11 mouse cellular contexts compared by ENCODE assay signal in the genomic region with DNA sequence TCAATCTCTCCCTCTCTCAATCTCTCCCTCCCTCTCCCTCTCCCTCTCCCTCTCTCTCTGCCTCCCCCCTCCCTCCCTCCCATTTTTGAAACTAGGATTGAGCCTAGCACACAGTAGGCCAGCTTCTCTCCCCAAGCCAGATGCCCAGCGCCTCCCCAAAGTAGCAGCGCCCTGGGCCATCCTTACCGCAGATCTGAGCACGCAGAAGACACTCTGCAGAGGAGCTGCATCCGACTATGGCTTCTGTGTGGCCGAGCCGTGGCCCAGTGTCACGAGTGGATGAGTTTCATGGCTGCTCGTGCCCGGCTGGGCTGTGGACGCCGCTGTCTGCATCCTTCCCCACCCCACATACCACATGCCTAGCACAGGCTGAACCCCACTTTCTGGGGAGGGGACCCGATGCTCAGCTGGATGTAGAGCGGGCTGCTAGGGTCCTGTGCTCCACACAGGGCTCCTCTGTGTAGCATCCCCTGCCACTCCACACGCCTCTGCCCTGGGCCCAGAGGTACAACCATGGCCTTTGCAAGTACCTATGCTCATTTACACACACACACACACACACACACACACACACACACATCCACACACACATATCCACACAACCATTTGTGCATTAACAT. TPM values are rescaled to one million over a fixed set of nuclear protein-coding genes. Genes with fewer than 3 reads are reported as not detected.
A peak's percentile ranks its signal among the peaks of the same experiment; 100 is the strongest.
DNase-seq lines count a peak whose midpoint lies in the region; ATAC-seq and TF ChIP-seq lines count a peak whose summit lies in the region.
"Had no signal": no experiment of that assay in that cellular context is flagged by ENCODE, and none has a peak within 500 bp of the region (broad histone marks: within the 10 kb centered on the region; RNA-seq: fewer than 3 reads in every experiment).

No protein-coding gene starts in this region.

- no peaks in the 10 kb centered on the region for H3K4me1 ChIP-seq in kidney, postnatal 0 days (replicated peaks; ENCODE audit: insufficient read depth, low read length)
- no peaks in the 10 kb centered on the region for H3K4me1 ChIP-seq in kidney, adult 2 months (ENCODE audit: control insufficient read depth, insufficient read depth, low read length)
- no peaks in the 10 kb centered on the region for H3K4me1 ChIP-seq in forebrain, postnatal 0 days (ENCODE audit: insufficient read depth)
- H3K4me1 ChIP-seq in hindbrain, embryonic 14.5 days (replicated peaks; ENCODE audit: control insufficient read depth, insufficient read depth, low read length) = no peaks in the 10 kb centered on the region
- H3K4me1 ChIP-seq in midbrain, embryonic 15.5 days = no peaks in the 10 kb centered on the region

- no peaks in the 10 kb centered on the region for H3K9me3 ChIP-seq in kidney, postnatal 0 days (replicated peaks; ENCODE audit: low read length)
- H3K9me3 ChIP-seq in forebrain, postnatal 0 days (ENCODE audit: low read length) = no peaks in the 10 kb centered on the region
- H3K9me3 ChIP-seq in hindbrain, embryonic 14.5 days (ENCODE audit: control insufficient read depth, low read length) = no peaks in the 10 kb centered on the region
- no peaks in the 10 kb centered on the region; the same call in none of the 2 replicates for H3K9me3 ChIP-seq in midbrain, embryonic 15.5 days

- no peak for TF ChIP-seq POLR2A in kidney, adult 2 months (IDR thresholded peaks at IDR 0.05; ENCODE audit: low read depth, low read length)

- no peak for DNase-seq in kidney, postnatal 0 days (ENCODE audit: low spot score)
- DNase-seq in kidney, adult 2 months = no peak
- no peak for DNase-seq in forebrain, postnatal 0 days
- no peak for DNase-seq in hindbrain, embryonic 14.5 days (ENCODE audit: low spot score)
- no peak for DNase-seq in left cerebral cortex, postnatal 14 days (ENCODE audit: low spot score in 2 of 2)
- no peak for DNase-seq in urinary bladder, adult 2 months (ENCODE audit: low spot score)

- peak; percentile 10; the same call in 1 of the 2 replicates for ATAC-seq in kidney, postnatal 0 days (replicated peaks; ENCODE audit: low FRiP score, low read depth)
- peak; percentile 27 for ATAC-seq in forebrain, postnatal 0 days
- ATAC-seq in hindbrain, embryonic 14.5 days (ENCODE audit: low FRiP score) = peak; percentile 52
- peak; percentile 56; the same call in 1 of the 2 replicates for ATAC-seq in midbrain, embryonic 15.5 days (replicated peaks)

- H3K4me3 ChIP-seq in kidney, postnatal 0 days (replicated peaks; ENCODE audit: low read depth, low read length) = no peak overlapping the region
- no peak overlapping the region for H3K4me3 ChIP-seq in kidney, adult 2 months (ENCODE audit: insufficient read depth, low read depth, low read length)
- H3K4me3 ChIP-seq in forebrain, postnatal 0 days (ENCODE audit: low read depth, low read length) = no peak overlapping the region
- no peak overlapping the region; the same call in 1 of the 2 replicates for H3K4me3 ChIP-seq in hindbrain, embryonic 14.5 days (replicated peaks; ENCODE audit: low read length)
- no peak overlapping the region for H3K4me3 ChIP-seq in midbrain, embryonic 15.5 days

- H3K27ac ChIP-seq in kidney, postnatal 0 days = no peak overlapping the region
- no peak overlapping the region for H3K27ac ChIP-seq in kidney, adult 2 months (ENCODE audit: insufficient read depth, low read depth, low read length)
- H3K27ac ChIP-seq in forebrain, postnatal 0 days (ENCODE audit: low read depth, low read length) = no peak overlapping the region
- H3K27ac ChIP-seq in hindbrain, embryonic 14.5 days = no peak overlapping the region
- H3K27ac ChIP-seq in midbrain, embryonic 15.5 days = no peak overlapping the region
- H3K27ac ChIP-seq: left cerebral cortex, adult 2 months had no signal

- H3K4me2 ChIP-seq in kidney, postnatal 0 days (ENCODE audit: low read length) = no peak overlapping the region
- no peak overlapping the region for H3K4me2 ChIP-seq in forebrain, postnatal 0 days (ENCODE audit: low read depth)
- H3K4me2 ChIP-seq in hindbrain, embryonic 14.5 days (replicated peaks) = no peak overlapping the region
- no peak overlapping the region for H3K4me2 ChIP-seq in midbrain, embryonic 15.5 days

- H3K27me3 ChIP-seq in kidney, postnatal 0 days (ENCODE audit: insufficient read depth, low read length) = no peaks in the 10 kb centered on the region
- H3K27me3 ChIP-seq in kidney, adult 2 months (replicated peaks; ENCODE audit: control insufficient read depth, insufficient read depth, low read length) = no peaks in the 10 kb centered on the region
- H3K27me3 ChIP-seq in forebrain, postnatal 0 days (ENCODE audit: insufficient read depth, low read length) = no peaks in the 10 kb centered on the region
- H3K27me3 ChIP-seq in hindbrain, embryonic 14.5 days (ENCODE audit: control insufficient read depth, insufficient read depth, low read length) = no peaks in the 10 kb centered on the region
- no peaks in the 10 kb centered on the region for H3K27me3 ChIP-seq in midbrain, embryonic 15.5 days (replicated peaks)

- no peak for TF ChIP-seq CTCF in kidney, postnatal 0 days (IDR thresholded peaks at IDR 0.05; ENCODE audit: low read depth)
- no peak for TF ChIP-seq CTCF in kidney, adult 2 months (conservative IDR thresholded peaks at IDR 0.05; ENCODE audit: insufficient read depth, insufficient read length, low read depth, low read length)
- TF ChIP-seq CTCF in forebrain, postnatal 0 days (IDR thresholded peaks at IDR 0.05; ENCODE audit: low read depth) = no peak

- intact Hi-C loops in left cerebral cortex, postnatal 14 days (cut with DNase I) = loop anchor here (10.0 kb wide), 1 partner anchor 138 kb away; no protein-coding TSS in a partner anchor

- H3K36me3 ChIP-seq in kidney, postnatal 0 days (ENCODE audit: insufficient read depth, low read length) = no peaks in the 10 kb centered on the region
- H3K36me3 ChIP-seq in kidney, adult 2 months (ENCODE audit: control insufficient read depth, insufficient read depth, low read length) = no peaks in the 10 kb centered on the region
- no peaks in the 10 kb centered on the region for H3K36me3 ChIP-seq in forebrain, postnatal 0 days (ENCODE audit: insufficient read depth)
- H3K36me3 ChIP-seq in hindbrain, embryonic 14.5 days (replicated peaks; ENCODE audit: control insufficient read depth, insufficient read depth) = no peaks in the 10 kb centered on the region
- H3K36me3 ChIP-seq in midbrain, embryonic 15.5 days (replicated peaks) = no peaks in the 10 kb centered on the region

- no peak overlapping the region for H3K9ac ChIP-seq in kidney, postnatal 0 days (ENCODE audit: low read depth, low read length)
- no peak overlapping the region for H3K9ac ChIP-seq in forebrain, postnatal 0 days
- no peak overlapping the region for H3K9ac ChIP-seq in hindbrain, embryonic 14.5 days
- no peak overlapping the region for H3K9ac ChIP-seq in midbrain, embryonic 15.5 days
- H3K9ac ChIP-seq: lung, embryonic 14.5 days had no signal

- WGBS in kidney, postnatal 0 days = 54% methylated on average over 15 of the region's 15 CpGs
- WGBS in kidney, adult 2 months = 56% methylated on average over 15 of the region's 15 CpGs
- WGBS in forebrain, postnatal 0 days = 64% methylated on average over 15 of the region's 15 CpGs
- 61% methylated on average over 15 of the region's 15 CpGs for WGBS in hindbrain, embryonic 14.5 days
- 60% methylated on average over 15 of the region's 15 CpGs for WGBS in midbrain, embryonic 15.5 days

RNA-seq across cellular contexts. Expression of a gene that starts 26.5 kb away (rescaled TPM):
- not detected in 2 replicates for polyA plus RNA-seq in kidney, postnatal 0 days (2015; fragmentation: Nextera tagmentation; extraction: Ambion mirVana)
- polyA plus RNA-seq in kidney, adult 2 months (2012; rRNA removed) = not detected in 2 replicates
- total RNA-seq in forebrain, postnatal 0 days (2014; rRNA removed) = not detected in 2 replicates
- not detected in 2 replicates for polyA plus RNA-seq in forebrain, postnatal 0 days (2015; fragmentation: Nextera tagmentation; extraction: Ambion mirVana)
- not detected in 2 replicates for polyA plus RNA-seq in hindbrain, embryonic 14.5 days (2014; fragmentation: Nextera tagmentation; extraction: Ambion mirVana)
- polyA plus RNA-seq in midbrain, embryonic 15.5 days (2015; fragmentation: Nextera tagmentation; extraction: Ambion mirVana) = not detected in 2 replicates
- not detected for total RNA-seq in left cerebral cortex, postnatal 14 days (2021)
- not detected in 2 replicates for polyA plus RNA-seq in urinary bladder, adult 2 months (2012; rRNA removed)
- total RNA-seq: adrenal gland, adult 2 months; left cerebral cortex, adult 2 months had no signal
- polyA plus RNA-seq: adrenal gland, adult 2 months; heart, embryonic 14.5 days; lung, embryonic 14.5 days had no signal

RNA-seq across cellular contexts. Expression of a gene that starts 29.2 kb away (rescaled TPM):
- not detected in 2 replicates for polyA plus RNA-seq in kidney, postnatal 0 days (2015; fragmentation: Nextera tagmentation; extraction: Ambion mirVana)
- polyA plus RNA-seq in kidney, adult 2 months (2012; rRNA removed) = 0.05 and 0.13 TPM in 2 replicates
- total RNA-seq in forebrain, postnatal 0 days (2014; rRNA removed) = 0.43 TPM in 1 of 2 replicates, not detected in the other
- polyA plus RNA-seq in forebrain, postnatal 0 days (2015; fragmentation: Nextera tagmentation; extraction: Ambion mirVana) = 0.13 and 0.30 TPM in 2 replicates
- polyA plus RNA-seq in hindbrain, embryonic 14.5 days (2014; fragmentation: Nextera tagmentation; extraction: Ambion mirVana) = 0.13 TPM in 1 of 2 replicates, not detected in the other
- polyA plus RNA-seq in midbrain, embryonic 15.5 days (2015; fragmentation: Nextera tagmentation; extraction: Ambion mirVana) = 0.22 TPM in 1 of 2 replicates, not detected in the other
- total RNA-seq in left cerebral cortex, postnatal 14 days (2021) = not detected
- polyA plus RNA-seq in urinary bladder, adult 2 months (2012; rRNA removed) = 0.14 and 0.18 TPM in 2 replicates
- polyA plus RNA-seq: adrenal gland, adult 2 months; heart, embryonic 14.5 days; lung, embryonic 14.5 days had no signal

RNA-seq across cellular contexts. Expression of a gene that starts 38.7 kb away (rescaled TPM):
- polyA plus RNA-seq in kidney, postnatal 0 days (2015; fragmentation: Nextera tagmentation; extraction: Ambion mirVana) = not detected in 2 replicates
- not detected in 2 replicates for polyA plus RNA-seq in kidney, adult 2 months (2012; rRNA removed)
- total RNA-seq in forebrain, postnatal 0 days (2014; rRNA removed) = not detected in 2 replicates
- not detected in 2 replicates for polyA plus RNA-seq in forebrain, postnatal 0 days (2015; fragmentation: Nextera tagmentation; extraction: Ambion mirVana)
- polyA plus RNA-seq in hindbrain, embryonic 14.5 days (2014; fragmentation: Nextera tagmentation; extraction: Ambion mirVana) = not detected in 2 replicates
- polyA plus RNA-seq in midbrain, embryonic 15.5 days (2015; fragmentation: Nextera tagmentation; extraction: Ambion mirVana) = not detected in 2 replicates
- total RNA-seq in left cerebral cortex, postnatal 14 days (2021) = not detected
- not detected in 2 replicates for polyA plus RNA-seq in urinary bladder, adult 2 months (2012; rRNA removed)
- total RNA-seq: adrenal gland, adult 2 months; left cerebral cortex, adult 2 months had no signal
- polyA plus RNA-seq: adrenal gland, adult 2 months; heart, embryonic 14.5 days; lung, embryonic 14.5 days had no signal
